Mouse (Mus musculus): Measurements from ENCODE around the gene Gm20388.

Gene Gm20388

DNA sequence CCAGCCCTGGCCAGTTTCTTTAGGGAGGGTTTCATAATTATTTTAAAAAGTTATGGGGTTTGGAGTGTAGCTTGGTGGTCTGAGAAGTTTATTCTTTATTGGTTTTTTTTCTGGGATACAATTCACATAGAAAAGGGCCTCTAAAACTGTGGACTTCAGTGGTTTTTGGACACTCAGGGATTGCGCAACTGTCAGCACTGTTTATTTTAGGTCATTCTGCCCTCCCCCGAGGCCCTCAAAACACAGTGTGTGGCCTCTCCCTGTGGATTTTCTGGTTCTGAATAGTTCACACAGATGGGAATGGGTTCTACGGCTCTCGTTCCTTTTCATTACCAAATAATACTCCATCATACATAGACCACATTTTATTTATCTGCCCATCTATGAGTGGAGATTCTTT is 332.6 kb downstream of the Gm20388 start:
- no peak for DNase-seq

DNA sequence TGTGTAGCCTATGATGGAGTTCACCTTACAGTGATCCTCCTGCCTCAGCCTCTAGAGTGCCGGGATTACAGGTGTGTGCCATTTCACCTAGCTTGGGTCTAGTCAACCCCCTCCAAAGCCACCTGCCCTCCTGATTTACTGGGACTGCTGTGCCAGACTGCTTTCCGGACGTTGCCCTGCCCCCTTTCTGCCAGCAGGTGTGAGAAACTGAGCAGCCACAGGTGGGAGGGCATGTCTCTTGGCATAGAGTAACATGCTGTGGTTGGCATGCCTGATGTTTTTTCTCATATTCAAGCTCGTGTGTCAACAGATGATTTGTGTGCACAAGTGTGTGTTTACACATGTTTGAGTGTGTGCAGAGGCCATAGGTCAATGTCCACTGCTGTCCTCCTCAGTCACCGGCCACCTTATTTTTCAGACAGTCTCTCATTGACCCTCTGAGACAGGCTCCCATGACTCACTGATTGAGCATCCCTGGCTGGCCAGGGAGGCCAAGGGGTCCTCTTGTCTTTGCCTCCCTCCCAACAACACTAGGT is 333.3 kb downstream of the Gm20388 start:
- no peak for DNase-seq

DNA sequence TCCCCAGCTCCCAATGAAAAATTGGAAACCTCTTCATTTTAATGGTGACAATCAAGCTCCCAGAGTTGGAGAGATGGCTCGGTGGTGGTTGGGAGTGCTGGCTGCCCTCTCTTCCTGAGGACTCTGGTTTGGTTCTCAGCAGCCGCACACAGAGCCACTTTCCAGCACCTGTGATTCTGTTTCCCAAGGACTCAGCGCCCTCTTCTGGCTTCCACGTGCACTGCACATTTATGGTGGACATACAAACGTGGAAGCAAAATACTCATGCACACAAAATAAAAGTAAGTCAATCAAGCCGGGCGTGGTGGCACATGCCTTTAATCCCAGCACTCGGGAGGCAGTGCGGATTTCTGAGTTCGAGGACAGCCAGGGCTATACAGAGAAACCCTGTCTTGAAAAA is 333.9 kb downstream of the Gm20388 start:
- no peak for DNase-seq

DNA sequence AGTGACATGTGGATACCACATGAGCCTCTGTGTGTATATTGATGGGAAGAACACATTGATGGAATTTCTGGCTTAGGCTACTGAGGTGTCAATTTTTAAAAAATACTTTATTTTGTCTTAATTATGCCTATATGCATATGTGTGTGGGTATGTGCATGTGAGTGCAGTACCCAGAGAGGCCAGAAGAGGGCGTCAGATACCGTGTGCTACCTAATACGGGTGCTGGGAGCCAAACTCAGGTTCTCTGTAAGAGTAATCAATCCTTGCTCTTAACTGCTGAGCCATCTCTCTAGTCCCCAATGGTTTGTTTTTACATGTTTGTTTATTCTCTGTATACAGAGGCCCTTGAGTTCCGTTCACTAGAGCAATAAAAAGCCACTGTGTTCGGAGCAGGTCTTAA is 337.0 kb downstream of the Gm20388 start:
- no peak for DNase-seq

DNA sequence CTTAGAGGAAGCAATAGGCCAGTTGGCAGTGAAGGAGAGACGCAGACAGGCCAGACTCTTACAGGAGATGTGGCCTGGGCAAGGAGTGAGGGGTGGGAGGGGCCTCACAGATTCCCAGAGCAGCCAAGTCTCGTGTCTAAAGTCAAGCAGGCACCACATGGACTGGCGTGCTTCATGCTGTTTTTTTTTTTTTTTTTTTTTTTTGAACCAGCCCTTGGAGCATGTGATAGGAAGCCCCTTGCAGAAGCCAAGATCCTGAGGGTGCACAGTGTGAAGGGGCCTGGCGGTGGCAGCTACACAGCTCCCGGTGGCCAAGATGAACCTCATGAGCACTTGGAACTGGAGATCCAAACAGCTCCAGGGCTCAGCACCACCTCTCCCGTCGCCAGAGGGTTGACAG is 337.4 kb downstream of the Gm20388 start:
- DNase-seq: no peak

DNA sequence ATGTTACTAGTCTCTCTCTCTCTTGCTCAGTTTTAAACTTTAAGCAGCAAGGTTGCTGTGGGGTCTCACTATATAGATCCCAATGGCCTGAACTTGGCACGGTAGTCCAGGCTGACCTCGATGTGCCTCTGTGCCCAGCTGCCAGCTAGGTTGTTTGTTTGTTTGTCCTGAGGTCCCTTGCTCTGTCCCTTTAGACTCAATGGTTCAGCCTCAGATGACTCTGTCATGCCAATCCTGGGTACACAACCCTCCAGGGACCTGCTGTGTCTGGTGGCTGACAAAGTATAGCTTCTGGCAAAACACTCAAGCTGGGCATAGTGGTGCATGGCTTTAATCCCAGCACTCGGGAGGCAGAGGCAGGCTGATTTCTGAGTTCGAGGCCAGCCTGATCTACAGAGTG is 337.8 kb downstream of the Gm20388 start:
- DNase-seq: no peak

DNA sequence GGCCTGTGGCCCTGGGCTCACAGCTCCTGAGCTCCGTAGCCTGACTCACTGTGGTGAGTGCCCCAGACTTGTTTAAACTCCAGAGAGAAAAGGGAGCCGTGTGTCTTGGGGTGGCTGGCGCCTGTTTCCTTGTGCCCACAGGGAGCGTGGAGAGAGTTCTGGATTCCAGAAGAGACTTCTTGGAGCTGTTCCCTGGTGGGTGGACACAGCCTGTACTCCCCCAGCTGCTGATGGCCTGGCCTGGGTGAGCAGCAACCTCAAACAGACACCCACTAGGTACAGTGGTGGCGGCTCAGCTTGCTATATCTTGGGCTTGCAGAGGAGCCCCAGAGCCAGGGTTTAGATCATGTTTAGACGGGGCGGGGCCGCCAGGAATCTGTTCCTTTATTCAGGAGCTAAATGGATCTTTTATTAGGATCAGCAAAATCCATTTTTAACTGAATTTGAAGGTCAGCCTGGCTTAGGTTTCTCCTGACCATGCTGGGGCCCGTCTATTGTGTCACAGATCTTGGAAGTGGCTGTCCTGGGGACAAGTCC is 339.2 kb downstream of the Gm20388 start:
- no peak for DNase-seq

DNA sequence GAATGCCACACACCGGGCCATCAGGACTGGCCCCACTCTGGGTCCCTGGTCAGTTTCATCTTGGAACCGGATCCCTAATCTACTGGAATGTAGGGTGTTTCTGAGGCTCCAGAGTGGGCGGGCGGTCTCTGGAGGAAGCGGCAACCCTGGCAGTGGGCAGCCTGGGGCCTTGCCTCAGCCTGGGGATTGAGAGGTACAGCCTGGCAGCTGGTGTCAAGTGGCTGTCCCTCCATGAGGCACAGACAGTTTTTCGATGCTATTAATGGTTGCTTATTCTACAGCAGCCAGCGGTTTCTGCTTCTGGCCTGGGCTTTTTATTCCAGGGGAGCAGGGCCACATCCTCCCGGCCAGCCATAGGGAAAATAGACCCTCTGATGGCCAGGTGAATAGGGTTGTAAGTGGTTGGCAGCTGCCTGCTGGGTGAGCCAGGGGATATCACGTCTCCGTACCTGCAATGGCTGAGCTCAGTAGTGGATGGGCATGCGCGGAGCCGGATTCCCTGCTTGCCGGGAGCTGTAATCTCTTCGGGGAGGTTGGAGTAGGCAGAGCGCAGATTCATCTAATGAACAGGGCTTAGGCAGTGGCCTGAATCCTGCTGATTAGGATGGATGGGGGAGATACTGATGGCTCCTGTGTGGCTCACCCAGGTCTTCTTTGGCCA is 340.2 kb downstream of the Gm20388 start:
- no peak for DNase-seq

DNA sequence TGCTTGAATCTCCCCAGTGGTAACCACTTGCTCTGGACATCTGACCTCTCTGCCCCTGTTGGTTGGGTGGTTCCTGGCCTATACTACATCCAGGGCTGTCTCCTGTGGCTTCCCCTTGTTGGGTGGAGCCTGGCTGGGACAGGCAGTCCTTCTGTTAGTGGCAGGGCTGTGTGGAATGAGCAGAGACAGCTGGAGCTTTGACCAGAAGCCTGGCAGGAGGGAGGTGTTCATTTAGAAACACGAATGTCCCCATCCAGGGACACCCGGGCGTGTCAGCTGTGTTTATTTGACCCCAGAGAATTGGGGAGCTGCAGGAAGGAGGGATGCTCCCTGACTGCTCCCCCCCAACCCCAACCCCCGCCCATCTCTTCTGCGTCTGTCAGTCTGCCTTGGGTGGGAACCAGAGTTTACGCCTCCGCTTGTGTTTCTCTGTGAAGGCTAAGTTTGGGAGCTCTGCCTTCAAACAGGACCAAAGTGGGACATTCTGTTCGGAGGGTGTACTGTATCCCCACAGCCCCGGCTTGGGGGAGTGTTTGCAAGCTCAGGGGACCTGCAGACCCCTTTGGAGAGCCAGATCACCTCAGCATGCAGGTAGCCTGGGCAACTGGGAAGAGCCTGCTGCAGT is 340.9 kb downstream of the Gm20388 start:
- DNase-seq: no peak

DNA sequence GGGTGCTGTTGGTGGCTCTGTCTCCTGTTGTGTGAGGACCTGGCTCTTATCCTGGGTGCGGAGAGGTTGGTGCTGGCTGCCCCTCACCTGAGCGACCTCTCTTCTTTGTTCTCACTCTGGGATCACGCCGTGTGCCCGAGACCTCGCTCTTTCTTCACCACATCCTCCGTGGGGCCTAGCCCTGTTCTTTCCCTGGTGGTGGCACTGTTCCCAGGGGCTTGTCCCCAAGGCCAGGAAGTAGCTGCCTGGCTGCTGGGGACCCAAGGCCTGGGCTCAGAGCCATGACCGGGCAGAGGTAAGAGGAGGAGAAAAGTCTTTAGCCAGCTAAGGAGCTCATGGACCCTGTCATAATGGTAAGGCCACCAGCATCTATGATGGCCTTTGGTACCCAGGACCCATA is 343.0 kb downstream of the Gm20388 start:
- no peak for DNase-seq

DNA sequence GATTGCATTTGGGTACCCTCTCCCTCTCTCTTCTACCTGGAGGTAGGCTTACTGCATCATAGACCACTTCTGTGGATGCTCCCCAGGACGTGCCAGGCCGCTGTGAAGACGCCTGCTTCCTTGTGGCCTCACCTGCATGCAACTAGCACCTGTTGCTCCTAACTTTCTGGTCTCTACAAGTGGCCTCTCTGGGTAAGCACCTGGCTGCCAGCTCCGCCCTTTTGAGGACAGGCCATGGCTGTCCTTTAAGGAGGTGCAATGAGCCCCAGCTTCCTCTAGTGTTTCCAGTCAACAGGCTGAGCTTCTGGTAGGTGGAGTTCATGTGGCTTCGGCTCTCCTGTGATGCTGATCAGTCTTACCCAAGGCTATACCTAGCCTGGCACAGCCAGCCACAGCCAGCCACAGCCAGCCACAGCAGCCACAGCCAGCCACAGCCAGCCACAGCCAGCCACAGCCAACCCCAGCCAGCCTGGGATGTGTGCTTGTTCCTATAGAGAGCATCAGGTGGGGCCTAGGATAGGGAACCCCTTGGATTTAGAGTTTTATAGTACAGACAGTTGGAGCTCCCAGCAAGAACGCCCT is 344.9 kb downstream of the Gm20388 start:
- no peak for DNase-seq

DNA sequence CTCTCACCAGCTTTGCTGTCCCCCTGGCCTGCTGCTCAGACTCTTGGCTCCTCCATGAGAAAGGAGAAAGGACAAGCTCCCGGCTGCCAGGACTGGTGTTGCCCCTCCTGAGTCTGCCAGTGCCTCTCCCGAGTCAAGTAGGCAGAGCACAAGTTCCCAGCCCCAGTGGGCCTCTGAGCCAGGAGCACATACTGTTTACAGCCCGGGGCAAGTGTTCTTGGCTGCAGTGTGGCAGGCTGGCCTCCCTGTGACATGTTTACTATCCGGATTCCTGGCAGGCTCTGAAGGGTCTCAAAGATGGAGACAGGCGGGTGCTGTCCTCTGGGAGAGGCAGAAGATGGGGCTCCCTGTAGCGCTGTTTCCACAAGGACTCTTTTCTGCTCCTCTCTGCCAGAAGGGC is 346.3 kb downstream of the Gm20388 start:
- DNase-seq: no peak

DNA sequence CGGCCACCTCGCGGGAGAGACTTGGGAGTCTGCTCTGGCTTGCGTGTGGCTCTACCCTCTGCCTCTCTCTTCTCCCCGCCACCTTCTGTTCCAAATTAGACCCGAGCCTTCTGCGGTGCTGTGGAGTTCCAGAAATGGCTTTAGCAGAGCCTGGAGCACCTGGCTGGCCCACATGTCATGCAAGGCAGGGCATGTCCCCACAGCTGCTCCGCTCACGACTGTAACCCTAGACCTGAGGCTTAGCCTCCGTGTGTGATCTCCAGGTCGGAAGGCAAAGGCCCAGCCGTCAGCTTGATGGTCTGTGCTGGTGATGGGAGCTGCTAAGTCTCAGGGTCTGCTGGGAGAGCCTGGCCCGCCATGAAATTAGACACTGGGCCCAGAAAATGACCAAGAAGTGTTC is 348.6 kb downstream of the Gm20388 start:
- DNase-seq: no peak

DNA sequence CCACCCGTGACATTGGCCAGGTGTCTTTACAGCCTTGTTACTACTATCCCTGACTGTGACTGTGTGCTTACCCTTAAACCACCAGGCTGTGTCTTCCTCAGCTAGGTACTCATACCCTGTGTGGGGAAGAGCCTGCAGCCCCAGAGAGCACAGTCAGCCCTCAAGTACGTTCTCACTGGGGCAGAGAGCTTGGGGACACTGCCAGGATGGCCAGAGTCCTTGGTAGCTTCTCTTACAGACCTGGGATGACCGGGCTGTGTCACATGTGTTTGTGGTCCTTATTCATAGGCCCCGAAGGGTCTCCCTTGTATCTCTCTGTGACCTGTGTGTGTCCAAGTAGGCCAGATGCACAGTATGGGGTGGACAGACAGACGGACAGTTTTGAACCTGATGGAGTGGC is 350.0 kb downstream of the Gm20388 start:
- DNase-seq: no peak

DNA sequence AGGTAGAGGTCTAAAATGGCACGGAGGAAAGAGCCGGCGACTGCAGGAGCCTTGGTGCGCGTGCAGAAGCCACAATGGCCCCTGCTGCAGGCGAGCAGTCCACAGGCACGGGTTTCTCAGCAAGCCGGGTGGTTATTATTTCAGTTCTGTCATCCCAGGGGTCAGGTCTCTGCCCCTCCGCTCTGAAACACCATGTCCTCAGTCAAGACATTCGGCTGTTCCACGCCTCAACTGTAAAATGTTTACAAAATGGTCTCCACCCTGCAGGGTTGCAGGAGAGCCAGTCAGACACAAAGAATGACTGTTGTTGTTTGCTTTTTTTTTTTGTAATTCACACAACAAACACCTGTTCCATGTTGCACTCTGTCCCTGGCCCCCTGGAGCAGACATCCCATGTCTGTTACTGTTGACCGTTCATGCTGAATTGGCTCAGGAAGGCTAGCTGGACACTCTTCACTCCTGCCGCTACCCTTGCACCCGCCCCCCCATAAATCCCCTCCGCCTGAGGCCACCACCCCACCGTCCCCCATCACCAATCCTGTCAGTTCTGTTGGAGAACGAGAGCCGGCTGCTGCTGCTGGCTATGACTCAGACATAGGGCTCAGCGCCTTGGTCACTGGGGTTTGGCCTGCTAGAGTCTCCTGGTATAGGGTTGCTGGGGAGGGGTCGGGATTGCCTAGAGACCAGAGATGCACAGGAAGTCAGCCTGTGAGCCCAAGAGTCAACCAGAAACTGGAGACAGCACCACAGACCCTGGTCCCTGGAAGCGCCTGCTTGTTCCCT is 350.9 kb downstream of the Gm20388 start:
- DNase-seq: no peak

DNA sequence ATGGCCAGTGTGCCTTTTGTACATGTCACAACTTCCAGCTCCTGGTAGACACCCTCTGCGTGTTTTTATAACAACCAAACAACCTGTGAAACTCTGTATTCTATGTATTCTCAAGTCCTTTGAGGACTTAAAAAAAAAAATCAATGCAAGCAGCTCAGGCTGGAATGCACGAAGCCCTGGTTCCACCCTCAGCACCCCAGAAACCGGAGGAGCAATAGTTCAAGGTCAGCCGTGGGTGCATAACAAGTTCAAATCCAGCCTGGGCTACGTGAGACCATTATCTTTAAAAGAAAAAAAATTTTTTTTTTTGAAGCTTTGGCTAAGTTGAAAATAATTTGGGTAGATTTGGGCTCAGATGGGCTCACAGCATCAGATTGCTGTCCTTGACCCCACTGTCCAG is 353.2 kb downstream of the Gm20388 start:
- no peak for DNase-seq

DNA sequence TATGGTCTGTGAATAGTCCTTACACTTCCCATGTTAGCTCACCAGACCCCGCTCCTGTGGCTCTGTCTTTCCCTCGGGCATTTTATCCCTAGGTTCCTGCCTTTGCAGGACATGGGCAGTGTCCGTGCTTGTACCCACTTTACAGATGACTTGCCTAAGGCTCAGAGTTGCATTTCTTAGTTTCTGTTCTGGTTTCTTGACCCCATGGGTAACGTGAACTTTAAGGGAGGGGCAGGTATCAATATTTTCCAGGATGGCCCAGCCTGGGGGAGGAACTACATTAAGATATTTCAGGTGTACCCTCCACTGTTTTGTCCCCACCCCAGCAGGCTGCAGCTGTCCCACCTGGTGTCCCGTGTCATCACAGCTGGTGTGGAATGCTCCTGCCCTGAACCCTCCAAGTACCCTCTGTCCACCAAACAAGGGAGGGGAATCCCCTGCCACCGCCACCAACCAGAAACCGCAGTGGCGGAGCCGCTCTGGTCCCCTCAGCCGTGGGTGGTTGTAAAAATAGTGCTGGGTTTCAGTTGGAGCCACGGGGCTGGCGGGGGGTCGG is 353.8 kb downstream of the Gm20388 start:
- DNase-seq: no peak

DNA sequence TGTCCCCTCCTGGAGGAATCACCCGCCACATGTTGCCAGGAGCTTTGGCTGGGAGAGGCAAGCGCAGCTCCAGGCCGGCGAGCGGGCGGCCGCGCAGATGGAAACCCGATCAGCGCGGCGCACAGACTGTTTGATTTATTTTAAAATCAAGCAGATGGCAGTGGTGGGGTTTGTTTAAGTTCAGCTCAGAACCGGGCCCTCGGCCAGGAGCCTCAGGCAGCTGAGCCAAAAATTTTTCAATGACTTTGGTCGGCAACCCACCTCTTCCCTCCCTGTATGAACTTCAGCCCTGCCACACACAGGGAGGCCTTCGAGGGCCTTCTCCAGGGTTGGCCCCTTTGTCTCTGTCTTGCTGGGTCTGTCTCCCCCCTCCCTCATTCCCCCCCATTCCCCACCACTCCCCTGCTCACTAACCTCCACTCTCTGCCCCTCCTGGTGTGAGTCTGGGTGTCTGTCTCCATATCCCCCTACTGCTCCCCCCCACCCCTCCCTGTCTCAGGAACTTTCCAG is 354.4 kb downstream of the Gm20388 start:
- peak; percentile 77 to 84 for DNase-seq

DNA sequence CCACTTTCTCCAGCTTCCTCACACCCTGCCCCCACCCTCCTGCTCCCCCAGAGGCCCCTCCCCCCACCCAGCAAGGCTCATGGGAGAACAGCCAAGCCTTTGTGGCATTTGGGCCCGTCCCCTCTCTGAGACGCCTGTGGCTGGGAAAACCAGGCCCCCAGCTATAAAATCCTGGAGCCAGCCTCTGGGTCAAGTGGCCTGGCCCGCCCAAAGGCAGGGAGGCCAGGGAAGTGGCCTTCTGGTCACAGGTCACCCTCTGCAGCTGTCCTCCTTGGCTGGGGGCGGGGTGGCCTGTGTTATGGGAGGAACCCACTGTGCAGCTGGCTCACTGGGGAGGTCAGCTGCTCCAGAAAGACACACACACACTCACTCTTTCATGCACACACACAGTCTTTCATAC is 354.8 kb downstream of the Gm20388 start:
- peak in 1 of 2 experiments; percentile 52 for DNase-seq

DNA sequence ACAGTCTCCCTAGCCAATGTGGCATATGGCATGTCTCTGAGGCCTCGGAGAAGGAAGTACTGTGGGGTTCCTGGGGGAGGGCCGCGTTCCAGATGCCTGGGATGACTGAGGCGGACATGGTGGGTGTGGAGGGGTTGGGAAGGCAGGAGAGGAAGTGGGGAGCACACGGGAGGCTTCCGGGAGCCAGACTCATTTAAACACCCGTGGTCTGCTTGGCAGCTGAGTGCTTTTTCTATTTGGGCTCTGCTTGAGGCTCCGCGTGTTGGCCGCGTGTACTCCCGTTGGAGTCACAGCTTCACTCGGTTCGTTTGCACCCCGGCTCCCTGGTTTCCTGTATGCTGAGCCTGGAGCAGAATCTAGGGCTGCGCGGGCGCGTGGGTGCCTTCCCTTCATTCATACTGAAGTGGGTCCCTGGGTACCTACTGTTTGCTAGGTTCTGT is 357.9 kb downstream of the Gm20388 start:
- DNase-seq: peak; percentile 69 to 71

DNA sequence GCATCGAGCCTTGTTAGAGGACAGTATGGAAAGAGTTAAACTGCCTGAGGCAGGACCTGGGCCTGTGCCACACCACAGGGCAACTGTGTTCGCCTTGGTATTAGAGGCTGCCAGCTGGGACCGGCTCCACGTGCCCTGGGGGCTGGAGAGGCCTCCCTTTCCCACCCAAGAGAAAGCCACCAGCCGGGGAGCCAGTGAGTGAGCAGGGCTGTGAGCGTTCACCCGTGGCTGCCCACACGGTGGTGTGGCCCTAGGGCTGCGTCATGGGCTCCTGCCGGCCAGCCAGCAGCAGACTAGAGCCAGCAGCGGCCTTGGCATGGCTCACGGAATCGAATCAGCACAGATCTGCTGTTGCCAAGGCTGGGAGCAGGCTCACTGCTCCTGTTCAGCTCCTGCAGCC is 359.8 kb downstream of the Gm20388 start:
- peak; percentile 76 to 78 for DNase-seq

DNA sequence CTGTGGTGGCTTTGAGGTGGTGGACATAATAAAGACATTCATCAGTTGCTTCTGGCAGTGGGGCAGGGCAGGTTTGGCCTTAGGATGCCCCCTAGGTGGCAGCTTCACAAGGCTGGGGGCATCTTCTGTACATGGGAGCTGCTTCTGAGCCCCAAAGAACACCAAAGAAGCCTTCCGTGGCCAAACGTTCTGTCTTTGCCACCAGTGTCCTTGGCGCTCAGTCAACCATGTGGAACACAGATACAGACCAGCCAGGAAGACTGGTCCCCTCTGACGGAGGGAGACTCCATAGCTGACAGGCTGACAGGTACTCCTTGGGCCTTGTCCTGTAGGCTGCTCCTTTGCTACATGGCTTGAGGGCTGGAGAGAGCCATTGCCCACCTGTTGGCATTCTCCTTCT is 362.8 kb downstream of the Gm20388 start:
- DNase-seq: no peak
